Mouse (Mus musculus) thymus, adult 2 months (tissue): ENCODE data around the gene Sorl1.

ENCODE experiments used
- CTCF ChIP-seq: fragments of 200-500 bp; IDR thresholded peaks from 2 replicates; pipeline ENCODE4 v1.5.1; 2012; ENCODE audit warnings: mild to moderate bottlenecking, control low read depth, low read length, moderate library complexity, borderline replicate concordance; ENCODE audit not compliant: control insufficient read depth, poor library complexity, insufficient read depth; ENCODE audit errors: extremely low read depth
- POLR2A ChIP-seq: fragments of 200-500 bp; IDR thresholded peaks from 2 replicates; pipeline ENCODE4 v1.6.1; 2012; ENCODE audit warnings: mild to moderate bottlenecking, low read length, control low read depth, moderate library complexity; ENCODE audit not compliant: control insufficient read depth, poor library complexity, insufficient read depth; ENCODE audit errors: extremely low read depth

DNA sequence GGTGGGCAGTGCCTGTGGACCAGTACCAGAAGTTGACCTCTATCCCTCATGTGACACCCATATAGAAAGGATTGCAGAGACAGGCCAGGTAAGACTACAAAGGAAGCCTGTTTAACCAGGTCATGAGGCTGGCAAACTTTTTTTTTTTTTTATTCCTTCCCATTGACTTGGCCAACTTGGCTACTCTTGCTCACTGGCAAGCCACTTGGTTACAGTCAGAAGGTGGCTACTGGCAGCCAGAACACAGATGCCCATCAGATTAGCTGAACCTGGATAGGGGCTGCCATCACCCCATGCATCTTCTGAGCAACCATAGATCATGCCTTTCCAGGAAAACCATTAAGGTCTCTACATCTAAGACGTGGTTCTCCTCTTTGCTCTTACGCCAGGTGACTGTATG is 31.3 kb downstream of the Sorl1 start:
- TF ChIP-seq CTCF = no peak
- no peak for TF ChIP-seq POLR2A
